Mouse (Mus musculus): Measurements from ENCODE around the gene Mier2. TPM values are rescaled to one million over a fixed set of nuclear protein-coding genes. Genes with fewer than 3 reads are reported as not detected.

Gene Mier2
- polyA plus RNA-seq, 1 experiment from 2014 or later, result 35.3 TPM

- 80% methylated on average over 12 of the region's 12 CpGs for WGBS
Observed at GRCm38 (mm10) chr10:79579781-79580180, 24.8 kb upstream of the Mier2 start.

GRCm38 (mm10) chr10:79578891-79579290 is 23.9 kb upstream of the Mier2 start:
- DNase-seq (ENCODE audit: low spot score) (no peak), ATAC-seq (no peak)
- no peaks in the 10 kb centered on the region for H3K27me3 ChIP-seq (replicated peaks; ENCODE audit: control insufficient read depth, insufficient read depth, low read length)
- no peaks in the 10 kb centered on the region for H3K9me3 ChIP-seq (replicated peaks; ENCODE audit: control insufficient read depth, low read length)
- H3K4me3 ChIP-seq (ENCODE audit: low read depth, low read length), result no peak overlapping the region
- H3K9ac ChIP-seq (ENCODE audit: low read length), result no peak overlapping the region
- H3K4me2 ChIP-seq (ENCODE audit: low read length), result no peak overlapping the region
- H3K27ac ChIP-seq (ENCODE audit: low read depth, low read length), result no peak overlapping the region
- no peaks in the 10 kb centered on the region for H3K4me1 ChIP-seq (ENCODE audit: control insufficient read depth, insufficient read depth, low read length)
- 83% methylated on average over 7 of the region's 7 CpGs for WGBS
- H3K36me3 ChIP-seq (ENCODE audit: control insufficient read depth, insufficient read depth, low read length), result no peaks in the 10 kb centered on the region

More at GRCm38 (mm10) chr10:79579781-79580180, 24.8 kb upstream of the Mier2 start:
- DNase-seq (ENCODE audit: low spot score) (no peak), ATAC-seq (no peak)
- Histone ChIP-seq H3K9me3 (replicated peaks; ENCODE audit: control insufficient read depth, low read length) (no peaks in the 10 kb centered on the region), H3K36me3 (ENCODE audit: control insufficient read depth, insufficient read depth, low read length) (no peaks in the 10 kb centered on the region), H3K4me3 (ENCODE audit: low read depth, low read length) (no peak overlapping the region), H3K4me1 (ENCODE audit: control insufficient read depth, insufficient read depth, low read length) (no peaks in the 10 kb centered on the region), H3K9ac (ENCODE audit: low read length) (no peak overlapping the region), H3K4me2 (ENCODE audit: low read length) (no peak overlapping the region), H3K27ac (ENCODE audit: low read depth, low read length) (no peak overlapping the region), H3K27me3 (replicated peaks; ENCODE audit: control insufficient read depth, insufficient read depth, low read length) (no peaks in the 10 kb centered on the region)

GRCm38 (mm10) chr10:79578276-79578675 is 23.3 kb upstream of the Mier2 start:
- ATAC-seq (no peak), DNase-seq (ENCODE audit: low spot score) (no peak)
- H3K27me3 ChIP-seq (replicated peaks; ENCODE audit: control insufficient read depth, insufficient read depth, low read length), result no peaks in the 10 kb centered on the region
- H3K4me3 ChIP-seq (ENCODE audit: low read depth, low read length), result no peak overlapping the region
- H3K9me3 ChIP-seq (replicated peaks; ENCODE audit: control insufficient read depth, low read length), result no peaks in the 10 kb centered on the region
- H3K4me2 ChIP-seq (ENCODE audit: low read length), result no peak overlapping the region
- H3K36me3 ChIP-seq (ENCODE audit: control insufficient read depth, insufficient read depth, low read length), result no peaks in the 10 kb centered on the region
- no peak overlapping the region for H3K9ac ChIP-seq (ENCODE audit: low read length)
- no peaks in the 10 kb centered on the region for H3K4me1 ChIP-seq (ENCODE audit: control insufficient read depth, insufficient read depth, low read length)
- WGBS, result 38% methylated on average over 9 of the region's 9 CpGs
- no peak overlapping the region for H3K27ac ChIP-seq (ENCODE audit: low read depth, low read length)

- Histone ChIP-seq H3K4me2 (ENCODE audit: low read length) (no peak overlapping the region), H3K9ac (ENCODE audit: low read length) (no peak overlapping the region), H3K27ac (ENCODE audit: low read depth, low read length) (no peak overlapping the region), H3K4me1 (ENCODE audit: control insufficient read depth, insufficient read depth, low read length) (no peaks in the 10 kb centered on the region), H3K27me3 (replicated peaks; ENCODE audit: control insufficient read depth, insufficient read depth, low read length) (no peaks in the 10 kb centered on the region), H3K36me3 (ENCODE audit: control insufficient read depth, insufficient read depth, low read length) (no peaks in the 10 kb centered on the region), H3K4me3 (ENCODE audit: low read depth, low read length) (no peak overlapping the region), H3K9me3 (replicated peaks; ENCODE audit: control insufficient read depth, low read length) (no peaks in the 10 kb centered on the region)
- ATAC-seq (no peak), DNase-seq (ENCODE audit: low spot score) (no peak)
- WGBS, result 74% methylated on average over 4 of the region's 4 CpGs
Observed at GRCm38 (mm10) chr10:79577376-79577775, 22.4 kb upstream of the Mier2 start.

GRCm38 (mm10) chr10:79575754-79576153 is 20.8 kb upstream of the Mier2 start:
- DNase-seq (ENCODE audit: low spot score), result no peak
- ATAC-seq, result no peak
- H3K27ac ChIP-seq (ENCODE audit: low read depth, low read length), result no peak overlapping the region
- H3K9me3 ChIP-seq (replicated peaks; ENCODE audit: control insufficient read depth, low read length), result no peaks in the 10 kb centered on the region
- no peaks in the 10 kb centered on the region for H3K36me3 ChIP-seq (ENCODE audit: control insufficient read depth, insufficient read depth, low read length)
- no peak overlapping the region for H3K4me2 ChIP-seq (ENCODE audit: low read length)
- H3K27me3 ChIP-seq (replicated peaks; ENCODE audit: control insufficient read depth, insufficient read depth, low read length), result no peaks in the 10 kb centered on the region
- no peak overlapping the region for H3K9ac ChIP-seq (ENCODE audit: low read length)
- no peak overlapping the region for H3K4me3 ChIP-seq (ENCODE audit: low read depth, low read length)
- H3K4me1 ChIP-seq (ENCODE audit: control insufficient read depth, insufficient read depth, low read length), result no peaks in the 10 kb centered on the region
- 80% methylated on average over 6 of the region's 6 CpGs for WGBS

- no peaks in the 10 kb centered on the region for H3K27me3 ChIP-seq (replicated peaks; ENCODE audit: control insufficient read depth, insufficient read depth, low read length)
- H3K4me2 ChIP-seq (ENCODE audit: low read length), result no peak overlapping the region
- no peaks in the 10 kb centered on the region for H3K36me3 ChIP-seq (ENCODE audit: control insufficient read depth, insufficient read depth, low read length)
- 93% methylated on average over 6 of the region's 6 CpGs for WGBS
- ATAC-seq (no peak), DNase-seq (ENCODE audit: low spot score) (no peak)
- no peak overlapping the region for H3K9ac ChIP-seq (ENCODE audit: low read length)
- no peak overlapping the region for H3K4me3 ChIP-seq (ENCODE audit: low read depth, low read length)
- no peak overlapping the region for H3K27ac ChIP-seq (ENCODE audit: low read depth, low read length)
- no peaks in the 10 kb centered on the region for H3K9me3 ChIP-seq (replicated peaks; ENCODE audit: control insufficient read depth, low read length)
- no peaks in the 10 kb centered on the region for H3K4me1 ChIP-seq (ENCODE audit: control insufficient read depth, insufficient read depth, low read length)
Observed at GRCm38 (mm10) chr10:79574796-79575195, 19.8 kb upstream of the Mier2 start.

GRCm38 (mm10) chr10:79574350-79574749 is 19.4 kb upstream of the Mier2 start:
- no peak for DNase-seq (ENCODE audit: low spot score)

GRCm38 (mm10) chr10:79573611-79574010 is 18.6 kb upstream of the Mier2 start:
- Histone ChIP-seq H3K4me3 (ENCODE audit: low read depth, low read length) (no peak overlapping the region), H3K9ac (ENCODE audit: low read length) (no peak overlapping the region), H3K9me3 (replicated peaks; ENCODE audit: control insufficient read depth, low read length) (no peaks in the 10 kb centered on the region), H3K27ac (ENCODE audit: low read depth, low read length) (no peak overlapping the region), H3K4me2 (ENCODE audit: low read length) (no peak overlapping the region), H3K36me3 (ENCODE audit: control insufficient read depth, insufficient read depth, low read length) (no peaks in the 10 kb centered on the region), H3K4me1 (ENCODE audit: control insufficient read depth, insufficient read depth, low read length) (no peaks in the 10 kb centered on the region), H3K27me3 (replicated peaks; ENCODE audit: control insufficient read depth, insufficient read depth, low read length) (no peaks in the 10 kb centered on the region)
- WGBS, result 86% methylated on average over 6 of the region's 6 CpGs
- DNase-seq (ENCODE audit: low spot score) (no peak), ATAC-seq (no peak)

More at GRCm38 (mm10) chr10:79574350-79574749, 19.4 kb upstream of the Mier2 start:
- no peak overlapping the region for H3K9ac ChIP-seq (ENCODE audit: low read length)
- H3K4me2 ChIP-seq (ENCODE audit: low read length), result no peak overlapping the region
- H3K36me3 ChIP-seq (ENCODE audit: control insufficient read depth, insufficient read depth, low read length), result no peaks in the 10 kb centered on the region
- H3K27ac ChIP-seq (ENCODE audit: low read depth, low read length), result no peak overlapping the region
- no peaks in the 10 kb centered on the region for H3K4me1 ChIP-seq (ENCODE audit: control insufficient read depth, insufficient read depth, low read length)
- no peaks in the 10 kb centered on the region for H3K27me3 ChIP-seq (replicated peaks; ENCODE audit: control insufficient read depth, insufficient read depth, low read length)
- no peak overlapping the region for H3K4me3 ChIP-seq (ENCODE audit: low read depth, low read length)
- WGBS, result 85% methylated on average over 8 of the region's 8 CpGs
- H3K9me3 ChIP-seq (replicated peaks; ENCODE audit: control insufficient read depth, low read length), result no peaks in the 10 kb centered on the region
- ATAC-seq, result no peak

- ATAC-seq, result no peak
- Histone ChIP-seq H3K9me3 (replicated peaks; ENCODE audit: control insufficient read depth, low read length) (no peaks in the 10 kb centered on the region), H3K4me3 (ENCODE audit: low read depth, low read length) (no peak overlapping the region), H3K4me2 (ENCODE audit: low read length) (no peak overlapping the region), H3K27ac (ENCODE audit: low read depth, low read length) (no peak overlapping the region), H3K9ac (ENCODE audit: low read length) (no peak overlapping the region), H3K4me1 (ENCODE audit: control insufficient read depth, insufficient read depth, low read length) (no peaks in the 10 kb centered on the region), H3K36me3 (ENCODE audit: control insufficient read depth, insufficient read depth, low read length) (no peaks in the 10 kb centered on the region), H3K27me3 (replicated peaks; ENCODE audit: control insufficient read depth, insufficient read depth, low read length) (no peaks in the 10 kb centered on the region)
- no peak for DNase-seq (ENCODE audit: low spot score)
- 99% methylated on average over 2 of the region's 2 CpGs for WGBS
Observed at GRCm38 (mm10) chr10:79571314-79571713, 16.3 kb upstream of the Mier2 start.

All from forebrain, embryonic 14.5 days (tissue).